Mouse (Mus musculus): Measurements from ENCODE around the gene Atp6v1fnb.

The Atp6v1fnb gene

GRCm38 (mm10) chr6:29471137-29471536 lies at the start of gene Atp6v1fnb:
TSS of gene Atp6v1fnb (plus strand) at chr6:29471437.
- no peak for DNase-seq (ENCODE audit: low read depth, low spot score)

- no peak for DNase-seq (ENCODE audit: low read depth, low spot score)
Observed at GRCm38 (mm10) chr6:29425118-29425517, 46.1 kb upstream of the Atp6v1fnb start.

- DNase-seq (ENCODE audit: low read depth, low spot score), result no peak
Observed at GRCm38 (mm10) chr6:29426331-29426730, 44.9 kb upstream of the Atp6v1fnb start.

GRCm38 (mm10) chr6:29428171-29428570 lies 43.1 kb upstream of the Atp6v1fnb start:
- no peak for DNase-seq (ENCODE audit: low read depth, low spot score)

- DNase-seq (ENCODE audit: low read depth, low spot score), result no peak
Observed at GRCm38 (mm10) chr6:29430681-29431420, 40.4 kb upstream of the Atp6v1fnb start.

GRCm38 (mm10) chr6:29431473-29431872 lies 39.8 kb upstream of the Atp6v1fnb start:
- DNase-seq (ENCODE audit: low read depth, low spot score), result no peak

GRCm38 (mm10) chr6:29432156-29432555 lies 39.1 kb upstream of the Atp6v1fnb start:
- DNase-seq (ENCODE audit: low read depth, low spot score), result no peak

- DNase-seq (ENCODE audit: low read depth, low spot score), result no peak
Observed at GRCm38 (mm10) chr6:29432676-29433037, 38.6 kb upstream of the Atp6v1fnb start.

GRCm38 (mm10) chr6:29433038-29433803 lies 38.0 kb upstream of the Atp6v1fnb start, which contains the start of gene Flnc:
TSS of gene Flnc (plus strand) at chr6:29433256.
- DNase-seq (ENCODE audit: low read depth, low spot score), result peak; percentile 16

- peak; percentile 27 for DNase-seq (ENCODE audit: low read depth, low spot score)
Observed at GRCm38 (mm10) chr6:29433804-29434795, 37.1 kb upstream of the Atp6v1fnb start.

- DNase-seq (ENCODE audit: low read depth, low spot score), result peak; percentile 43
Observed at GRCm38 (mm10) chr6:29434911-29435691, 36.1 kb upstream of the Atp6v1fnb start.

- peak; percentile 30 for DNase-seq (ENCODE audit: low read depth, low spot score)
Observed at GRCm38 (mm10) chr6:29435940-29436451, 35.2 kb upstream of the Atp6v1fnb start.

- no peak for DNase-seq (ENCODE audit: low read depth, low spot score)
Observed at GRCm38 (mm10) chr6:29436461-29436934, 34.7 kb upstream of the Atp6v1fnb start.

GRCm38 (mm10) chr6:29439251-29439650 lies 32.0 kb upstream of the Atp6v1fnb start:
- DNase-seq (ENCODE audit: low read depth, low spot score), result no peak

- no peak for DNase-seq (ENCODE audit: low read depth, low spot score)
Observed at GRCm38 (mm10) chr6:29439789-29440188, 31.4 kb upstream of the Atp6v1fnb start.

- DNase-seq (ENCODE audit: low read depth, low spot score), result no peak
Observed at GRCm38 (mm10) chr6:29444773-29445172, 26.5 kb upstream of the Atp6v1fnb start.

- DNase-seq (ENCODE audit: low read depth, low spot score), result no peak
Observed at GRCm38 (mm10) chr6:29445354-29445753, 25.9 kb upstream of the Atp6v1fnb start.

- DNase-seq (ENCODE audit: low read depth, low spot score), result no peak
Observed at GRCm38 (mm10) chr6:29449858-29450257, 21.4 kb upstream of the Atp6v1fnb start.

- no peak for DNase-seq (ENCODE audit: low read depth, low spot score)
Observed at GRCm38 (mm10) chr6:29450667-29451066, 20.6 kb upstream of the Atp6v1fnb start.

GRCm38 (mm10) chr6:29461502-29461901 lies 9.7 kb upstream of the Atp6v1fnb start:
- no peak for DNase-seq (ENCODE audit: low read depth, low spot score)
